Mouse (Mus musculus): Measurements from ENCODE around the gene Ofcc1.

DNA sequence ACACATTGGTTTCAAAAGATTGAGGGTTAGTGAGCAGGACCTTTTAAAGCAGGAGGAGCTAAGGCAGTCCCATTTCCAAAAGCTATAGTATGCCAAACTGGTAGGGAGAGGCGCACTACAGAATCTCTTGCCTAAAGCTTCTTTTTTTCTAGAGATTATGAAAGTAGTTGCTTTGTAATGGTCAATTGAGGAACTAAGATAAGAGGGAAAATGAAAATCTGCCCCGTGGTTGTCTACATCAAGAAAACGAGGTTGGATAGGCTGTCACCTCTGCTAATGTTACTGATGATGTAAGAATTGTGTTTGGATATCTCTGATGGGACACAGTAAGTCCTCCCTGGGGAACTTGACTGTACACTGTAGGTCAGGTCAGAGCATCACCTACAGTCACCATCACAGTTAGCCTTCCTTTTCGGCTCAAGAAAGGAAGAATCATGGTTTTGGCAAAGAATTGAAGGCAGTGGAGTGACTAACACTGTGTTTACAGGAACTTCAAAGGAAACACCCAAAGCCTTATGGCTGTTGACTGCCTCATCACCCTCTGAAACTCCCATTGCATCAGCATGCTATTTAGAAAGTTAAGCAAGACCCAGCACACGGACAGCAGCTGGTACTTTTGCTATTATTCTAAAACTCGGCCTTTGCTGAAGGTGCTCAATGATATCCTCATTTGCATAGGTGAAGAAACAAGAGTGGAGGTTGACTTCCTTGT, 40.3 kb downstream of the Ofcc1 start:
- TF ChIP-seq POLR2A (IDR thresholded peaks at IDR 0.05; ENCODE audit: insufficient read length, low read depth) (no peak), MAX (IDR thresholded peaks at IDR 0.05; ENCODE audit: low read depth) (no peak), E2F4 (IDR thresholded peaks at IDR 0.05; ENCODE audit: insufficient read depth) (no peak)

Data from myocyte (in vitro differentiated cells).